Mouse (Mus musculus) ES-Bruce4 (cell line): ENCODE data around the gene Acadvl.

ENCODE experiments used
- EP300 ChIP-seq: IDR thresholded peaks from 2 replicates; pipeline ENCODE4 v1.6.1; 2011; ENCODE audit warnings: low read depth, low read length; ENCODE audit not compliant: insufficient read depth
- POLR2A ChIP-seq: IDR thresholded peaks from one replicate; pipeline ENCODE4 v1.8.1; 2011; ENCODE audit warnings: low read length; ENCODE audit not compliant: insufficient read depth

GRCm38 (mm10) chr11:70012931-70013330 lies 2.3 kb downstream of the Acadvl start:
- no peak for TF ChIP-seq EP300
- no peak for TF ChIP-seq POLR2A
